Mouse (Mus musculus) kidney, adult 9 months (tissue): ENCODE measurements around the gene 1110059E24Rik.
"Not testable (repeated sequence)": the region's sequence is repeated elsewhere in the genome, so short reads cannot be mapped to it uniquely, and the experiment has no call there.

Source experiments
- DNase-seq: peaks from one replicate; pipeline ENCODE4 v3.0.0; 2022

The 1110059E24Rik gene

GRCm38 (mm10) chr19:21624148-21624535 lies 28.6 kb downstream of the 1110059E24Rik start:
- peak; percentile 24 for DNase-seq

GRCm38 (mm10) chr19:21623410-21624147 lies 29.2 kb downstream of the 1110059E24Rik start:
- no peak for DNase-seq

GRCm38 (mm10) chr19:21615801-21616200 lies 37.0 kb downstream of the 1110059E24Rik start:
- DNase-seq, result no peak

- DNase-seq, result no peak
Observed at GRCm38 (mm10) chr19:21611725-21612575, 40.8 kb downstream of the 1110059E24Rik start.

- DNase-seq, result no peak
Observed at GRCm38 (mm10) chr19:21611297-21611696, 41.5 kb downstream of the 1110059E24Rik start.

- DNase-seq, result no peak
Observed at GRCm38 (mm10) chr19:21610240-21610639, 42.5 kb downstream of the 1110059E24Rik start.

- DNase-seq, result no peak
Observed at GRCm38 (mm10) chr19:21605294-21605693, 47.5 kb downstream of the 1110059E24Rik start.

GRCm38 (mm10) chr19:21603836-21604235 lies 48.9 kb downstream of the 1110059E24Rik start:
- DNase-seq, result peak; percentile 24

GRCm38 (mm10) chr19:21601541-21602101 lies 51.2 kb downstream of the 1110059E24Rik start:
- DNase-seq, result no peak

GRCm38 (mm10) chr19:21598659-21599352 lies 54.0 kb downstream of the 1110059E24Rik start:
- DNase-seq, result no peak

- no peak for DNase-seq
Observed at GRCm38 (mm10) chr19:21594676-21595075, 58.1 kb downstream of the 1110059E24Rik start.

GRCm38 (mm10) chr19:21592216-21592615 lies 60.6 kb downstream of the 1110059E24Rik start:
- DNase-seq, result not testable (repeated sequence)

GRCm38 (mm10) chr19:21589888-21590287 lies 62.9 kb downstream of the 1110059E24Rik start:
- DNase-seq, result no peak

- DNase-seq, result no peak
Observed at GRCm38 (mm10) chr19:21587593-21587992, 65.2 kb downstream of the 1110059E24Rik start.

- DNase-seq, result peak; percentile 25
Observed at GRCm38 (mm10) chr19:21586546-21586945, 66.2 kb downstream of the 1110059E24Rik start.

- no peak for DNase-seq
Observed at GRCm38 (mm10) chr19:21585868-21586267, 66.9 kb downstream of the 1110059E24Rik start.

- DNase-seq, result no peak
Observed at GRCm38 (mm10) chr19:21583986-21584385, 68.8 kb downstream of the 1110059E24Rik start.

- DNase-seq, result peak; percentile 33
Observed at GRCm38 (mm10) chr19:21583523-21583984, 69.2 kb downstream of the 1110059E24Rik start.

- no peak for DNase-seq
Observed at GRCm38 (mm10) chr19:21581404-21581803, 71.4 kb downstream of the 1110059E24Rik start.

- no peak for DNase-seq
Observed at GRCm38 (mm10) chr19:21579896-21580295, 72.9 kb downstream of the 1110059E24Rik start.

GRCm38 (mm10) chr19:21577443-21577842 lies 75.3 kb downstream of the 1110059E24Rik start:
- no peak for DNase-seq

- no peak for DNase-seq
Observed at GRCm38 (mm10) chr19:21571986-21572385, 80.8 kb downstream of the 1110059E24Rik start.
